Mouse (Mus musculus): ENCODE data around the gene Sorcs3. TPM values are rescaled to one million over a fixed set of nuclear protein-coding genes. Genes with fewer than 3 reads are reported as not detected.

Sorcs3 gene
- total RNA-seq, 2 experiments from 2014 or later, result not detected

- DNase-seq (ENCODE audit: low spot score), result no peak
These were observed 500.6 kb downstream of the Sorcs3 start for GRCm38 (mm10) chr19:48706267-48706923.

GRCm38 (mm10) chr19:48706924-48707320 lies 501.1 kb downstream of the Sorcs3 start:
- no peak for DNase-seq (ENCODE audit: low spot score)

GRCm38 (mm10) chr19:48725851-48726419 lies 520.1 kb downstream of the Sorcs3 start:
- no peak for DNase-seq (ENCODE audit: low spot score)

GRCm38 (mm10) chr19:48727048-48727447 lies 521.2 kb downstream of the Sorcs3 start:
- DNase-seq (ENCODE audit: low spot score), result no peak

- DNase-seq (ENCODE audit: low spot score), result no peak
These were observed 521.8 kb downstream of the Sorcs3 start for GRCm38 (mm10) chr19:48727601-48728000.

GRCm38 (mm10) chr19:48731731-48732130 lies 525.9 kb downstream of the Sorcs3 start:
- DNase-seq (ENCODE audit: low spot score), result no peak

- no peak for DNase-seq (ENCODE audit: low spot score)
These were observed 528.5 kb downstream of the Sorcs3 start for GRCm38 (mm10) chr19:48734370-48734769.

- DNase-seq (ENCODE audit: low spot score), result no peak
These were observed 531.7 kb downstream of the Sorcs3 start for GRCm38 (mm10) chr19:48737554-48737953.

- no peak for DNase-seq (ENCODE audit: low spot score)
These were observed 549.3 kb downstream of the Sorcs3 start for GRCm38 (mm10) chr19:48755156-48755555.

- no peak for DNase-seq (ENCODE audit: low spot score)
These were observed 551.0 kb downstream of the Sorcs3 start for GRCm38 (mm10) chr19:48756831-48757230.

- DNase-seq (ENCODE audit: low spot score), result no peak
These were observed 560.7 kb downstream of the Sorcs3 start for GRCm38 (mm10) chr19:48766524-48766923.

- no peak for DNase-seq (ENCODE audit: low spot score)
These were observed 565.7 kb downstream of the Sorcs3 start for GRCm38 (mm10) chr19:48771565-48771964.

GRCm38 (mm10) chr19:48779095-48779765 lies 573.4 kb downstream of the Sorcs3 start:
- no peak for DNase-seq (ENCODE audit: low spot score)

- no peak for DNase-seq (ENCODE audit: low spot score)
These were observed 575.0 kb downstream of the Sorcs3 start for GRCm38 (mm10) chr19:48780813-48781212.

- no peak for DNase-seq (ENCODE audit: low spot score)
These were observed 576.3 kb downstream of the Sorcs3 start for GRCm38 (mm10) chr19:48782024-48782721.

- no peak for DNase-seq (ENCODE audit: low spot score)
These were observed 581.4 kb downstream of the Sorcs3 start for GRCm38 (mm10) chr19:48787269-48787668.

- no peak for DNase-seq (ENCODE audit: low spot score)
These were observed 598.7 kb downstream of the Sorcs3 start for GRCm38 (mm10) chr19:48804546-48804945.

GRCm38 (mm10) chr19:48811541-48811940 lies 605.7 kb downstream of the Sorcs3 start:
- no peak for DNase-seq (ENCODE audit: low spot score)

GRCm38 (mm10) chr19:48813823-48814222 lies 608.0 kb downstream of the Sorcs3 start:
- no peak for DNase-seq (ENCODE audit: low spot score)

GRCm38 (mm10) chr19:48815064-48815463 lies 609.2 kb downstream of the Sorcs3 start:
- DNase-seq (ENCODE audit: low spot score), result no peak

- no peak for DNase-seq (ENCODE audit: low spot score)
These were observed 614.9 kb downstream of the Sorcs3 start for GRCm38 (mm10) chr19:48820493-48821282.

All from gastrocnemius, adult 18-20 months (tissue).